Mouse (Mus musculus): ENCODE results near the gene Srp68. TPM values are rescaled to one million over a fixed set of nuclear protein-coding genes. Genes with fewer than 3 reads are reported as not detected.

The Srp68 gene
- polyA plus RNA-seq, 1 experiment from 2014 or later: 80.5 TPM

DNA sequence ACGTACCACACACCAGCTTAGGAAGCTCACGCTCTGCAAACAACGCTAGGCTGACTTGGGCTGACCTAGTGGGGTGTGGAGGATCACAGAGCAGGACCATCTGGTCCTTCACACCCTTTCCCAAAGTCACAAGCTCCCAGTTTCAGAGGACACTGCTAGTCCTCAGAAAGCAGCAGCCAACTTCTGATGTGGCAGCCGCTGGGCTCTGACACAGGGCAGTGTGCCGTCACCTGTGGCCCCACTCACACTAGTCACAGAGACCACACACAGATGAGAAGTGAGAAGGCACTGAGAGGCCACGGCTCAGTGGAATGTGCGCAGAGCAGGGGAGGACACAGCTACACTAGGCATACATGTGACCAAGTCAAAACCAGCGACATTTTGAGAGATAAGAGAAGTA is 23.1 kb downstream of the Srp68 start:
- peaks cover 34% of the 10 kb centered on the region for H3K36me3 ChIP-seq (replicated peaks; ENCODE audit: control insufficient read depth, insufficient read depth, low read depth, low read length)
- ATAC-seq (replicated peaks; ENCODE audit: insufficient number of reproducible peaks, low FRiP score, low TSS enrichment, low read depth) (no peak), DNase-seq (ENCODE audit: low spot score) (no peak)
- no peak overlapping the region for H3K4me2 ChIP-seq (ENCODE audit: low read depth, low read length)
- WGBS: 91% methylated on average over 8 of the region's 8 CpGs
- no peak overlapping the region for H3K9ac ChIP-seq (replicated peaks; ENCODE audit: low read length)
- H3K9me3 ChIP-seq (replicated peaks; ENCODE audit: control insufficient read depth, low read length): no peaks in the 10 kb centered on the region
- H3K4me3 ChIP-seq (ENCODE audit: low read depth, low read length): no peak overlapping the region
- H3K4me1 ChIP-seq (ENCODE audit: control insufficient read depth, insufficient read depth, low read length): no peaks in the 10 kb centered on the region
- no peaks in the 10 kb centered on the region for H3K27me3 ChIP-seq (ENCODE audit: control insufficient read depth, insufficient read depth, low read length)
- H3K27ac ChIP-seq (replicated peaks; ENCODE audit: low read depth, low read length): no peak overlapping the region

GRCm38 (mm10) chr11:116247502-116248222 is 26.4 kb downstream of the Srp68 start:
- no peak overlapping the region for H3K27ac ChIP-seq (replicated peaks; ENCODE audit: low read depth, low read length)
- H3K9me3 ChIP-seq (replicated peaks; ENCODE audit: control insufficient read depth, low read length): no peaks in the 10 kb centered on the region
- ATAC-seq (replicated peaks; ENCODE audit: insufficient number of reproducible peaks, low FRiP score, low TSS enrichment, low read depth) (no peak), DNase-seq (ENCODE audit: low spot score) (no peak)
- peaks cover 38% of the 10 kb centered on the region for H3K36me3 ChIP-seq (replicated peaks; ENCODE audit: control insufficient read depth, insufficient read depth, low read depth, low read length)
- H3K4me2 ChIP-seq (ENCODE audit: low read depth, low read length): no peak overlapping the region
- 80% methylated on average over 14 of the region's 14 CpGs for WGBS
- H3K27me3 ChIP-seq (ENCODE audit: control insufficient read depth, insufficient read depth, low read length): no peaks in the 10 kb centered on the region
- H3K4me1 ChIP-seq (ENCODE audit: control insufficient read depth, insufficient read depth, low read length): no peaks in the 10 kb centered on the region
- no peak overlapping the region for H3K4me3 ChIP-seq (ENCODE audit: low read depth, low read length)
- H3K9ac ChIP-seq (replicated peaks; ENCODE audit: low read length): no peak overlapping the region

- no peak for ATAC-seq (replicated peaks; ENCODE audit: insufficient number of reproducible peaks, low FRiP score, low TSS enrichment, low read depth)
- H3K4me3 ChIP-seq (ENCODE audit: low read depth, low read length): no peak overlapping the region
- H3K36me3 ChIP-seq (replicated peaks; ENCODE audit: control insufficient read depth, insufficient read depth, low read depth, low read length): peaks cover 26% of the 10 kb centered on the region
- H3K4me2 ChIP-seq (ENCODE audit: low read depth, low read length): no peak overlapping the region
- no peak for DNase-seq (ENCODE audit: low spot score)
- 77% methylated on average over 6 of the region's 6 CpGs for WGBS
- H3K27ac ChIP-seq (replicated peaks; ENCODE audit: low read depth, low read length): no peak overlapping the region
- H3K9ac ChIP-seq (replicated peaks; ENCODE audit: low read length): no peak overlapping the region
- H3K4me1 ChIP-seq (ENCODE audit: control insufficient read depth, insufficient read depth, low read length): no peaks in the 10 kb centered on the region
- no peaks in the 10 kb centered on the region for H3K9me3 ChIP-seq (replicated peaks; ENCODE audit: control insufficient read depth, low read length)
- H3K27me3 ChIP-seq (ENCODE audit: control insufficient read depth, insufficient read depth, low read length): no peaks in the 10 kb centered on the region
Measured at GRCm38 (mm10) chr11:116245616-116246015, 28.4 kb downstream of the Srp68 start.

- Histone ChIP-seq H3K27ac (replicated peaks; ENCODE audit: low read depth, low read length) (no peak overlapping the region), H3K4me3 (ENCODE audit: low read depth, low read length) (no peak overlapping the region), H3K9me3 (replicated peaks; ENCODE audit: control insufficient read depth, low read length) (no peaks in the 10 kb centered on the region), H3K4me1 (ENCODE audit: control insufficient read depth, insufficient read depth, low read length) (no peaks in the 10 kb centered on the region; the same call in 1 of the 2 replicates), H3K36me3 (replicated peaks; ENCODE audit: control insufficient read depth, insufficient read depth, low read depth, low read length) (peaks cover 22% of the 10 kb centered on the region), H3K27me3 (ENCODE audit: control insufficient read depth, insufficient read depth, low read length) (no peaks in the 10 kb centered on the region), H3K4me2 (ENCODE audit: low read depth, low read length) (no peak overlapping the region), H3K9ac (replicated peaks; ENCODE audit: low read length) (no peak overlapping the region)
- ATAC-seq (replicated peaks; ENCODE audit: insufficient number of reproducible peaks, low FRiP score, low TSS enrichment, low read depth) (no peak), DNase-seq (ENCODE audit: low spot score) (no peak)
- WGBS: 91% methylated on average over 8 of the region's 8 CpGs
Measured at GRCm38 (mm10) chr11:116244580-116244979, 29.4 kb downstream of the Srp68 start.

DNA sequence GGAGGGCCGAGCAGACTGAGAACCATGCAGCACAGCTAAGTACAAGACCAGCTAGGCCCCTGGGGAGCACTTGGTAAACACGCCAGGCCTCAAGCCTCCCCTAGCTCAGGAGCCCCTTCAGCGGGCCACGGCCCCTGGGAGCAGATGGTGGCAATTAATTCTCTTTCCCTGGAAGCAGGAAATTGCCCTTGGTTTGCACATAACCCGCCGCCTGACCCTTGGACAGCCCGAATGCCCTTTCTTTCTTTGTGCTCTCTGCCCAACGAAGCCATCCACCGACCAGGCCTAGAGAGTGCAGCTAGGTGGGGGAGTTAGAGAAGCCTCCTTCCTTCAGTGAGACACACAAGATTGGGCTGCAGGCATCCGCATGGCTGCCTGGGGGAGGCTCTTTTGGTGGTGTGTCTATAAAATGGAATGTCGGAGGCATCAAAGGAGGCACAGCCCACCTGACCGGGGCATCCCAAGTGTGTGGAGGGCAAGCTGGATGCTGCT is 32.2 kb downstream of the Srp68 start:
- peak; percentile 68 for DNase-seq (ENCODE audit: low spot score)
- Histone ChIP-seq H3K4me2 (ENCODE audit: low read depth, low read length) (no peak overlapping the region), H3K4me3 (ENCODE audit: low read depth, low read length) (no peak overlapping the region), H3K27me3 (ENCODE audit: control insufficient read depth, insufficient read depth, low read length) (peaks cover 11% of the 10 kb centered on the region; the same call in 1 of the 2 replicates), H3K9me3 (replicated peaks; ENCODE audit: control insufficient read depth, low read length) (no peaks in the 10 kb centered on the region), H3K9ac (replicated peaks; ENCODE audit: low read length) (peak overlapping the region; percentile 15; the same call in 1 of the 2 replicates), H3K36me3 (replicated peaks; ENCODE audit: control insufficient read depth, insufficient read depth, low read depth, low read length) (peaks cover 14% of the 10 kb centered on the region), H3K4me1 (ENCODE audit: control insufficient read depth, insufficient read depth, low read length) (no peaks in the 10 kb centered on the region; the same call in 1 of the 2 replicates), H3K27ac (replicated peaks; ENCODE audit: low read depth, low read length) (peak overlapping the region; percentile 3; the same call in 1 of the 2 replicates)
- no peak for ATAC-seq (replicated peaks; ENCODE audit: insufficient number of reproducible peaks, low FRiP score, low TSS enrichment, low read depth)
- 16% methylated on average over 12 of the region's 12 CpGs for WGBS

GRCm38 (mm10) chr11:116239797-116240196 is 34.2 kb downstream of the Srp68 start:
- no peak for DNase-seq (ENCODE audit: low spot score)
- no peaks in the 10 kb centered on the region for H3K9me3 ChIP-seq (replicated peaks; ENCODE audit: control insufficient read depth, low read length)
- H3K27ac ChIP-seq (replicated peaks; ENCODE audit: low read depth, low read length): no peak overlapping the region
- H3K4me3 ChIP-seq (ENCODE audit: low read depth, low read length): no peak overlapping the region
- WGBS: 10% methylated on average over 7 of the region's 7 CpGs
- H3K27me3 ChIP-seq (ENCODE audit: control insufficient read depth, insufficient read depth, low read length): peaks cover 11% of the 10 kb centered on the region; the same call in 1 of the 2 replicates
- no peaks in the 10 kb centered on the region; the same call in 1 of the 2 replicates for H3K4me1 ChIP-seq (ENCODE audit: control insufficient read depth, insufficient read depth, low read length)
- no peak overlapping the region for H3K4me2 ChIP-seq (ENCODE audit: low read depth, low read length)
- H3K36me3 ChIP-seq (replicated peaks; ENCODE audit: control insufficient read depth, insufficient read depth, low read depth, low read length): no peaks in the 10 kb centered on the region; the same call in 1 of the 2 replicates
- ATAC-seq (replicated peaks; ENCODE audit: insufficient number of reproducible peaks, low FRiP score, low TSS enrichment, low read depth): no peak
- no peak overlapping the region for H3K9ac ChIP-seq (replicated peaks; ENCODE audit: low read length)

GRCm38 (mm10) chr11:116237742-116238395 is 36.1 kb downstream of the Srp68 start, which contains the start of gene Evpl:
Gene Evpl, minus strand, starts transcription at chr11:116238077.
- WGBS: 15% methylated on average over 28 of the region's 31 CpGs
- no peak within 1 kb of the TSS for H3K27ac ChIP-seq (replicated peaks; ENCODE audit: low read depth, low read length)
- DNase-seq (ENCODE audit: low spot score) (no peak), ATAC-seq (replicated peaks; ENCODE audit: insufficient number of reproducible peaks, low FRiP score, low TSS enrichment, low read depth) (no peak)
- H3K4me2 ChIP-seq (ENCODE audit: low read depth, low read length): peak within 1 kb of the TSS; percentile 32
- H3K9me3 ChIP-seq (replicated peaks; ENCODE audit: control insufficient read depth, low read length): no peaks in the 10 kb centered on the region
- H3K4me3 ChIP-seq (ENCODE audit: low read depth, low read length): no peak within 1 kb of the TSS
- no peak within 1 kb of the TSS for H3K9ac ChIP-seq (replicated peaks; ENCODE audit: low read length)
- H3K4me1 ChIP-seq (ENCODE audit: control insufficient read depth, insufficient read depth, low read length): no peaks in the 10 kb centered on the region; the same call in 1 of the 2 replicates
- H3K36me3 ChIP-seq (replicated peaks; ENCODE audit: control insufficient read depth, insufficient read depth, low read depth, low read length): no peaks in the 10 kb centered on the region
- H3K27me3 ChIP-seq (ENCODE audit: control insufficient read depth, insufficient read depth, low read length): peaks cover 13% of the 10 kb centered on the region; the same call in 1 of the 2 replicates

GRCm38 (mm10) chr11:116234901-116235300 is 39.1 kb downstream of the Srp68 start:
- Histone ChIP-seq H3K4me3 (ENCODE audit: low read depth, low read length) (no peak overlapping the region), H3K9ac (replicated peaks; ENCODE audit: low read length) (no peak overlapping the region), H3K9me3 (replicated peaks; ENCODE audit: control insufficient read depth, low read length) (no peaks in the 10 kb centered on the region), H3K4me1 (ENCODE audit: control insufficient read depth, insufficient read depth, low read length) (peaks cover 2% of the 10 kb centered on the region; the same call in 1 of the 2 replicates), H3K4me2 (ENCODE audit: low read depth, low read length) (no peak overlapping the region), H3K36me3 (replicated peaks; ENCODE audit: control insufficient read depth, insufficient read depth, low read depth, low read length) (no peaks in the 10 kb centered on the region), H3K27ac (replicated peaks; ENCODE audit: low read depth, low read length) (no peak overlapping the region), H3K27me3 (ENCODE audit: control insufficient read depth, insufficient read depth, low read length) (peaks cover 13% of the 10 kb centered on the region; the same call in 1 of the 2 replicates)
- DNase-seq (ENCODE audit: low spot score) (no peak), ATAC-seq (replicated peaks; ENCODE audit: insufficient number of reproducible peaks, low FRiP score, low TSS enrichment, low read depth) (no peak)
- 88% methylated on average over 8 of the region's 8 CpGs for WGBS
